Mouse (Mus musculus) small intestine, adult 2 months (tissue): ENCODE measurements around the gene Tmem158.

Experiments used
- CTCF ChIP-seq: fragments of 200-500 bp; IDR thresholded peaks from 2 replicates; pipeline ENCODE4 v1.5.1; 2012; ENCODE audit warnings: low read depth, mild to moderate bottlenecking, control low read depth, inconsistent platforms, low read length, moderate library complexity, mixed read lengths; ENCODE audit not compliant: insufficient replicate concordance, insufficient read length; ENCODE audit errors: extremely low read depth
- POLR2A ChIP-seq: fragments of 200-500 bp; IDR thresholded peaks from 2 replicates; pipeline ENCODE4 v1.6.1; 2012; ENCODE audit warnings: low read depth, mild to moderate bottlenecking, control low read depth, inconsistent platforms, low read length, moderate library complexity

- TF ChIP-seq POLR2A = no peak
- no peak for TF ChIP-seq CTCF
Observed at GRCm38 (mm10) chr9:123309685-123310365, 49.3 kb upstream of the Tmem158 start.
